Mouse (Mus musculus): ENCODE results near the gene Tbcb.

Gene Tbcb

DNA sequence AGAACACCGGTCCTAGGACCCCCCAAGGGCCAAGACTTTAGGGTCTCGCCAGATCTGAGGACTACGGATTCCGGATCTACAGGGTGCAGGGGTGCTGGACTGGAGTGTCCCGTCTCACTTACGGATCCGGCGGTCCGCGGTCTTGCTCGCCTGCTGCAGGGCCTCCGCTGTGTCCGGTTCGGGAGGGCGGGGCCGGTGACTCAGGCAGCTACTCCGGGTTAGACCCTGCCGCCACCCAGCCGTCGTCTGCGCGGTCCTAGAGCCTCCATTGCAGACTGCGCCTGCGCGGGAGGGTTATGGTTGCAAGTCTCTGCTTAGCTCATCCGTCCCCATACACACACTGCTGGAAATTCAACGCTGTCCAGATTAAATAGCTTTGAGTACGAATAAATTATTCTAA, 37.2 kb downstream of the Tbcb start:
- intact Hi-C loops (cut with DNase I), result no loop called here

DNA sequence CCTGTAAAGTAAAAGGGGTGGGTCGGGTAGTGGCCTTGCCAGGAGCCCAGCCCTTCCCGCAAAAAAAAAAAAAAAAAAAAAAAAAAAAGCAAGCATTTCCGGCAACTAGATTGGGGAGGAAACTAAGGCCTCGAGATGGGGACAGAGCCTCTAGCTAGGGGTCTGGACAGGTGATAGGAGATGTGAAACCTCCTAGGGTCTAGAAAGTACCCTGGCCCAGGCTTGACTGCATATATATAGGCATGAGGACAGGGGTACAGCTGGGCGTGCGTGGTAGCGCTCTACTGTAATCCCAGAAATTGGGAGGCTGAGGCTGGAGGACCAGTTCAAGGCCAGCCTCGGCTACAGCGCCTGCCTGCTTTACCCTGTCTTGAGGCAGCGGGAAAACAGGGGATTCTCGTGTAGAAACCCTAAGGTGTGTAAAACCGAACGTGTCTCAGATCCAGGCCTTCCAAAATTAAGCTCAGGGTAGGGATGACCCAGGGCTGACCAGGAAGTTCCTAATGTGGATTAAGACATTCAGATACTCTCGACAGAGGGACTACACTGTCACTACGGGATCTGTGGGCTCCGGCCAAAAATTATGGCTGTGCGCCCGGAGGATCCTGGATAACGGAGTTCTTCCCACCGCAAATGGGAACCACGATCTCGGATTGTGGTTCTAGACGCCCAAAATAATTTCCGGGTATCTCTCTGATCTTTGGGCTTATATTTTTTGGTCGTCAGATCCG, 37.8 kb downstream of the Tbcb start:
- intact Hi-C loops (cut with DNase I), result no loop called here

DNA sequence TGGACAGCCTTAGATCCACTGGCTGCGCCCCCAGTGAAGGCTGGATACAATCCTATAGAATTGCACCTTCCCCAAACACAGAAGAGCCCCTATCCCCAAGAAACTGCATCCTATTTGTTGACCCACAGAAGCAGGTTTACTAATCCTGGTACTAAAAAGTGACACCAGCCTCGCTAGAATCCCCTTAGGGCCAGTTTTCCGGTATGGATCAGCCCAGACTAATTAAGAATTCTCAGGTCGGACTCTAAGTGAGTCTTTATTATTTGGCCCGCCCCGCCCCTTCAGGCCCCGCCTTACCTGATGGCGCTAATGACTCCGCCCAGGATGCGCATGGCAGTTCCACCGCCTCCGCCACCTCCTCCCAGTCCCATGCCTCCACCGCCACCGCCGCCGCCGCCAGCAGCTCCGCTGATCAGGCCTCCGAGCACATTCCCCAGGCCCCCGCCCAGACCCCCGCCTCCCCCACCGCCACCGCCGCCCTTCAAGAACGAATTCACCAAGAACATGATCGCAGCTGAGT, 38.4 kb downstream of the Tbcb start:
- intact Hi-C loops (cut with DNase I), result no loop called here

DNA sequence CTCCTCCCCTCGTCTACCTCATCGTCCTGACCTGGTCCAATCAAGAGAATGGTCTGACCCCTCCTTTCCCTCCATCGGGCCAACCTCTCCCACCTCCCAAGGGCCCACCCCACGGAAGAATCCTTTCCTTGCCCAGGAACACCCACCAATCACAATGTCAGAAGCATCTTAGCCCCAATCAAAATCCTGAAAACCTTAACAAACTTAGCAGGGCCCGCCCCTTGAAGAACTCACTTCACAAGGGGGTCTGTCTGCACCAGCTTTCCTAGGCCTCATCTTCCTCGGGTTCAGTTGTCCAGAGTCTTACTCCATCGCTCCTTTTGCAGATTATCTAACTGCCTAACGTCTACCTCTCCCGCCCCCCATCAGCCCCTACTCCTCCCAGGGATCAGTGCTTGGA, 39.1 kb downstream of the Tbcb start:
- intact Hi-C loops (cut with DNase I), result no loop called here

DNA sequence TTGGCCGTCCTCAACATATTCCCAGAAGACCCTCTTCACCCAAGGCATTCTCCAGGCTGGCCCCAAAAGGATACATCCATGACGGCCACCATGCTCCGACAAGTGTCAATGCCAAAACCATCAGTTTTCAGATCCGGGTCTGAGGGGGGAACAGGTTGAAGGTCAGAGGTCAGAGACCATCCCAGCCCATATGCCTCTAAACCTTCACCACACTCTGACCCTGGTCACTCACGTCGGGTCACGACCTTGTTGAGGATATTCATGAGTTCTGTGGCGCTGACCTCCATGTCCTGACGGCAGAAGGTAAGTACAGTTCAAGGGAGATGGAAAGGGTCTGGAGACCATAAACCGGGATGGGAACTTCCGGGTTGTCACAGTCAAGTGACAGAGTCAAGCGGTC, 40.0 kb downstream of the Tbcb start:
- intact Hi-C loops (cut with DNase I), result no loop called here

DNA sequence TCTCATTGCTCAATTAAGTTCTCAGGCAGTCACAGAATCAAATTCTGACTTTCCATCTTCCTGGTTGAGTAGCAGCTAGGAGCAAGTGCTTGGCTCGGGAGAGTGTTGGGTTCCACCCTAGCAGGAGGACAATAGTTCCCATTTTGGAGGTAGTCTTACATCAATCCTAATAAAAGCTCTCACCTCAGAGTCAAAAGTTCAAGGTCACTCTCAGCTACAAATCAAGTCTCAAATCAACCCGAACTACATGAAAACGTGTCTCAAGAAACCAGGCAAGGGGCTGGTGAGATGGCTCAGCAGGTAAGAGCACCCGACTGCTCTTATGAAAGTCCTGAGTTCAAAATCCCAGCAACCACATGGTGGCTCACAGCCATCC, 43.0 kb downstream of the Tbcb start:
- intact Hi-C loops (cut with DNase I), result no loop called here

DNA sequence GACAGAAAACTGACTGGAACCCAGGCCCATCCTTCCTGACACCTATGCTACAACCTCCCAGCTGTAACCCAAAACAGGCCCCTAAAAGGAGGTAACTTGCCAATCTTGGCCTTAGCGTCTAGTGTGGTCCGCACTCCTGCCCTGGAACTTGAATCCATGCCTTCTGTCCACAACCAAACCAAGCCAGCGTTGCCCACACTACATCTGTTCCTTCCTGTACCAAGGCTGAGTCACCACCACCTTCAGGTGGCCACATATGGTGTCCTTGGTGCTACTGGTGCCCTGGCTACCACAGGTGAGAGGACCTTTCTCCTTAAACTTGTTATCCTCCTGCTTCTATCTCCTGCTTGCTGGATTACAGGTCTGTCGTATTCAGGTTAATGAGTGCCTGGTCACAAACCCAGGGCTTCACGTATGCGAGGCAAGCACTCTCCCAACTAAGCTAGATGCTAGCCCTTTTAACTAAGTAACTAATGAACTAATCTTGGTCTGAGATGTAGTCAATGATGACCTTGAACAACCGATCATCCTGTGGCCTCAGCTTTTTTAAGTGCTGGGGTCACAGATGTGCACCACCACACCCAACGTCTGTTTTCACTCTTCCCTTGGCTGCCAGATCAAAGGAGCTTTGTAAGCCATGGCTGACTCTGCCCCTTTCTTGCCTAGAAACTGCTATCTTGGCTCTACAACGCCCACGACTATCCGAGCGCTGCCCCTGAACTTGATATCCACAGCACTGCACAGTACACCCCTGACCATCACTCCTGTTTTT, 43.5 kb downstream of the Tbcb start:
- intact Hi-C loops (cut with DNase I), result no loop called here

DNA sequence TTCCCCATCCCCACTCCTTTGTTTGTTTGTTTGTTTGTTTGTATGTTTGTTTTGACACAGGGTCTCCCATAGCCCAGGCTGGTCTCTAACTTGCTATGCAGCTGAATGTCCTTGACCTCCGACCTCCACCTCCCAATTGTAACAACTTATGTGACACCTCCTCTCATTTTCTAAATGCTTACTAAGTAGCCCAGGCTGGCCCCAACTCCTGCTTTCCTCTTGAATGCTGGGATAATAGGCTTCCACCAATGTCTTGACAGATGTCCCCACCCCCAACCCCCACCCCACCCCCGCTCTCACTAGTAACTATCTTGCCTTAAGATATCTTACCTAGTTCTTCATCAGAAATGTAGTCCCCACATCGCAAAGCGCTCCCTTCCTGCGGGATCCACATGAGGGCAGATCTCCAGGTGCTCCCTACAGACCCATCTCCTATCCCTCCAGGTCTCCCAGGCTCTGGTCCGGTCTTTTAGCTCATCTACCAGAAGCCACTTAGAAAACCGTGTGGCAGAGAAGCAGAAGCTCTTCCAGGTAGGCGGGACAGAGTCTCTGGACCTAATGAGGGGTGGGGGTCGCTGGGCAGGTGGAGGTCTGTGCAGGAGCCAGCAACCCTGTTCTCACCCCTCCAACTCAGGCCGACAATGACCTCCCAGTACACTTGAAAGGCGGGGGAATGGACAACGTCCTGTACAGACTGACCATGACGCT, 47.3 kb downstream of the Tbcb start:
- intact Hi-C loops (cut with DNase I), result loop anchor here (5.0 kb wide), 1 partner anchor 33 kb away; no protein-coding TSS in a partner anchor

DNA sequence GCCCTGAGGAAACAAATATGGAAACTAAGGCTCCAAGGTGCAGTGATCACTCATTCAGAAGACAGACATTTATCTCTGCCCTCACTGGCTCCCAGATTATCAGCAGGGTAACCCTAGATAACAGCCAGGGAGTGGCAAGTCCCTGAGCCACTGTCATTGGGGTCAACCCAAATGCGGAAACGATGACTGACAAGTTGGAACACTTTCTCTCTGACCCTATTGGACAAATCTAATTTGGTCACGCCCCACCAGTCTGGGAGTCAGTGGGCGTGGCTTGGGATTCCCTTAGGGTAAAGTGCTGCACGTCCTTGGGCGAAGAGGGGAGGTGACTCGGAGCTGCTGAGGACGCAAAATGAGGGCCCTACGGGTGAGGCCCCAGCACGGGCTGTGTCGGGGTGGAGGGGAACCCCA, 48.2 kb downstream of the Tbcb start, which contains the start of gene Cox7a1:
Gene Cox7a1 (plus strand): TSS at position 266 of the 411 bp plus-strand sequence.
- intact Hi-C loops (cut with DNase I), result loop anchor here (5.0 kb wide), 1 partner anchor 33 kb away; no protein-coding TSS in a partner anchor

DNA sequence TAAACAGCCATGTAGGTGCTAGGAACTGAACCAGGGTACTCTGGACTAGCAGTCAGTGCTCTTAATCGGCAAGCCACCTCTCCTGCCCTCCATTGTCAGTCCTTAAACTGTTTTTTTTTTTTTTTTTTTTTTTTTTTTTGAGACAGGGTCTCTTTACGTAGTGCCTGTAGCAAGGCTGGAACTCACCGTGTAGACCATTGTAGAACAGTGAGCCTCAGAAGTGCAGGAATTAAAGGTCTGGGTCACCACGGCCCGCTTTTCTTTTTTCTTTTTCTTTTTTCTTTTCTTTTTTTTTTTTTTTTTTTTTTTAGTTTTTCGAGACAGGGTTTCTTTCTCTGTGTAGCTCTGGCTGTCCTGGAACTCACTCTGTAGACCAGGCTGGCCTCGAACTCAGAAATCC, 48.9 kb downstream of the Tbcb start:
- intact Hi-C loops (cut with DNase I), result loop anchor here (5.0 kb wide), 1 partner anchor 34 kb away; no protein-coding TSS in a partner anchor

DNA sequence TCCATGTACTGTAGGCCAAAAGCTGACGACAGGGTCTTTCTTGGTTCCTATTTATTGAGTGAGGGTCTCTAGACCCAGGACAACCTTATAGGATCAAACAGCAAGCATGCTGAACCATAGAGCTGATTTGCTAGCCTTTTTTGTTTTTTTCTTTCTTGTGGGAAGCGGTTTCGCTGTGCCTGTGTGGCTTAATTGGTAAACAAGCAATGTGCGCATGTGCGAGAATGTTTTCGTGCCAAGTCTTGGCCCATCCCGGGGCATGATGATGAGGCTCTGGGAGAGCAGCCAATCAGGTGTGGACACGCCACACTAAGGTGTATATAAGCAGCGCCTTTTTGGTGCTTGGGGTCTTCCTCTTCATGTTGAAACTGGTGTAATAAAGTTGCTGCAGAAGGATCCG, 50.1 kb downstream of the Tbcb start:
- intact Hi-C loops (cut with DNase I), result loop anchor here (2.0 to 5.0 kb wide), 2 partner anchors 23 to 35 kb away; no protein-coding TSS in a partner anchor

DNA sequence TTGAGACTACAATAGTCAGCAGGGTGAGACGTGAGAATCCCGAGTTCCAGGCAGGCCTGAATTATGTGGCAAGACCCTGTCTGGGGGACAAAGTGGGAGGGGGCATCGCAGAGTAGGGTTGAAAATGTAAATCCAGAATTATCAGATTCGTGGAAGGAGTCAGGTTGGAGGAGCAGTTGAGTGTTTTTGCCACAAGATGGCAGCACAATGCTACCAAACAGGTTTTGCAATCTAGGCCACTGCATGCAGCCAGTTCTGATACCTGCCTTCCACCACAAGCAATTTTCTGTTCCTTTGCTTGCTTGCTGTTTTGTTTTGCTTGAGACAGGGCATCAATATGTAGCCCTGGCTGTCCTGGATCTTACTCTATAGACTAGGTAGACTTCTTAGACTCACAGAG, 50.8 kb downstream of the Tbcb start:
- intact Hi-C loops (cut with DNase I), result loop anchor here (2.0 to 5.0 kb wide), 2 partner anchors 23 to 36 kb away; no protein-coding TSS in a partner anchor

DNA sequence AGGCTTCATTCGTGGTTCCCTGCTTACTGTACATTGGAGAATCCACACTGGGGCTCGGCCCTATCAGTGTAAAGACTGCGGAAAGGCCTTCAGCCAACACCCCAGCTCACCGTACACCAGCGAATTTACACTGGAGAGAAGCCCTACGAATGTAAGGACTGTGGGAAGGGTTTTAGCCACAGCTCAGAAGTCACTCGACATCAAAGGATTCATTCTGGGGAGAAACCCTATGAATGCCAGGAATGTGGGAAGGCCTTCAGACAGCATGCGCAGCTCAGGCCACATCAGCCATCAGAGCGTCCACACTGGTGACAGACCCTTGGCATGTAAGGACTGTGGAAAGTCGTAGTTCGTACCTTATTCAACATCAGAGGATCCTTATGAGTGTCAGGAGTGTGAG, 53.8 kb downstream of the Tbcb start:
- intact Hi-C loops (cut with DNase I), result no loop called here

DNA sequence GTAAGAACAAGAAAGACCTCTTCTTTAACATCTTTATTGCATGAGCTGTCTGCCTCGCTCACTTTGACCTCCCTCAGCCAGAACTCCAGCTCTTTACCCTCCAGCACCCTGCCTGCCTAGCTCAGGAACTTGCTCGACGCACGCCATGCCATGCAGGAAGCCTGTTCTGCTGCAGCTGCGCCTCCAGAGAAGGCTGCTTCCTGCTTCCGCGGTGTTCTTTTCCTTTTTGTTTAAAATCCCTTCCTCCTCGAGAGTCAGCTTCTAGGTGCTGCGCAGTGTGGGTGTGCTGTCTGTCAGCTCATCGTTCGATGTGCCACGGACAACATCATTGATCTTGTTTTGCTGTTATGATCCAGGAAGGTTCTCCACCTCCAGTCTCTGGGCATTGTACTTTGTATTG, 55.6 kb downstream of the Tbcb start:
- intact Hi-C loops (cut with DNase I), result no loop called here
